Mouse (Mus musculus): ENCODE data around the gene Adamtsl1. TPM values are rescaled to one million over a fixed set of nuclear protein-coding genes. Genes with fewer than 3 reads are reported as not detected.

Adamtsl1 gene
- polyA plus RNA-seq, 1 experiment from 2014 or later, result 3.1 TPM

- Histone ChIP-seq H3K4me1 (replicated peaks; ENCODE audit: control insufficient read depth, insufficient read depth, low read length) (no peaks in the 10 kb centered on the region), H3K36me3 (ENCODE audit: control insufficient read depth, insufficient read depth) (no peaks in the 10 kb centered on the region), H3K27me3 (replicated peaks; ENCODE audit: control insufficient read depth, insufficient read depth, low read length) (no peaks in the 10 kb centered on the region), H3K4me2 (replicated peaks; ENCODE audit: low read depth) (no peak overlapping the region), H3K27ac (ENCODE audit: low read depth, low read length) (no peak overlapping the region), H3K4me3 (ENCODE audit: low read depth, low read length) (no peak overlapping the region), H3K9me3 (ENCODE audit: control insufficient read depth) (no peaks in the 10 kb centered on the region), H3K9ac (ENCODE audit: low read depth, low read length) (no peak overlapping the region)
- WGBS, result 73% methylated on average over 7 of the region's 7 CpGs
- no peak for ATAC-seq
- no peak for TF ChIP-seq CTCF (IDR thresholded peaks at IDR 0.05; ENCODE audit: low read depth)
Measured at GRCm38 (mm10) chr4:86201766-86202165, 687.8 kb downstream of the Adamtsl1 start.

- H3K4me1 ChIP-seq (replicated peaks; ENCODE audit: control insufficient read depth, insufficient read depth, low read length), result no peaks in the 10 kb centered on the region
- TF ChIP-seq CTCF (IDR thresholded peaks at IDR 0.05; ENCODE audit: low read depth), result no peak
- no peak overlapping the region for H3K9ac ChIP-seq (ENCODE audit: low read depth, low read length)
- ATAC-seq, result no peak
- no peak overlapping the region for H3K27ac ChIP-seq (ENCODE audit: low read depth, low read length)
- no peak overlapping the region for H3K4me3 ChIP-seq (ENCODE audit: low read depth, low read length)
- no peaks in the 10 kb centered on the region for H3K9me3 ChIP-seq (ENCODE audit: control insufficient read depth)
- H3K27me3 ChIP-seq (replicated peaks; ENCODE audit: control insufficient read depth, insufficient read depth, low read length), result no peaks in the 10 kb centered on the region
- H3K4me2 ChIP-seq (replicated peaks; ENCODE audit: low read depth), result no peak overlapping the region
- 75% methylated on average over 2 of the region's 2 CpGs for WGBS
- H3K36me3 ChIP-seq (ENCODE audit: control insufficient read depth, insufficient read depth), result no peaks in the 10 kb centered on the region
Measured at GRCm38 (mm10) chr4:86203288-86203687, 689.3 kb downstream of the Adamtsl1 start.

- WGBS, result 58% methylated on average over 5 of the region's 5 CpGs
- Histone ChIP-seq H3K36me3 (ENCODE audit: control insufficient read depth, insufficient read depth) (no peaks in the 10 kb centered on the region), H3K9me3 (ENCODE audit: control insufficient read depth) (no peaks in the 10 kb centered on the region), H3K27me3 (replicated peaks; ENCODE audit: control insufficient read depth, insufficient read depth, low read length) (no peaks in the 10 kb centered on the region), H3K4me2 (replicated peaks; ENCODE audit: low read depth) (no peak overlapping the region), H3K27ac (ENCODE audit: low read depth, low read length) (no peak overlapping the region), H3K4me3 (ENCODE audit: low read depth, low read length) (no peak overlapping the region), H3K4me1 (replicated peaks; ENCODE audit: control insufficient read depth, insufficient read depth, low read length) (no peaks in the 10 kb centered on the region), H3K9ac (ENCODE audit: low read depth, low read length) (no peak overlapping the region)
- no peak for ATAC-seq
- no peak for TF ChIP-seq CTCF (IDR thresholded peaks at IDR 0.05; ENCODE audit: low read depth)
Measured at GRCm38 (mm10) chr4:86224875-86225274, 710.9 kb downstream of the Adamtsl1 start.

GRCm38 (mm10) chr4:86227096-86227495, 713.1 kb downstream of the Adamtsl1 start:
- TF ChIP-seq CTCF (IDR thresholded peaks at IDR 0.05; ENCODE audit: low read depth), result no peak
- Histone ChIP-seq H3K4me3 (ENCODE audit: low read depth, low read length) (no peak overlapping the region), H3K27ac (ENCODE audit: low read depth, low read length) (no peak overlapping the region), H3K9me3 (ENCODE audit: control insufficient read depth) (no peaks in the 10 kb centered on the region), H3K9ac (ENCODE audit: low read depth, low read length) (no peak overlapping the region), H3K4me1 (replicated peaks; ENCODE audit: control insufficient read depth, insufficient read depth, low read length) (no peaks in the 10 kb centered on the region), H3K27me3 (replicated peaks; ENCODE audit: control insufficient read depth, insufficient read depth, low read length) (no peaks in the 10 kb centered on the region), H3K36me3 (ENCODE audit: control insufficient read depth, insufficient read depth) (no peaks in the 10 kb centered on the region), H3K4me2 (replicated peaks; ENCODE audit: low read depth) (no peak overlapping the region)
- WGBS, result 59% methylated on average over 1 of the region's 1 CpGs
- ATAC-seq, result no peak

- Histone ChIP-seq H3K27ac (ENCODE audit: low read depth, low read length) (no peak overlapping the region), H3K27me3 (replicated peaks; ENCODE audit: control insufficient read depth, insufficient read depth, low read length) (no peaks in the 10 kb centered on the region), H3K36me3 (ENCODE audit: control insufficient read depth, insufficient read depth) (no peaks in the 10 kb centered on the region), H3K4me3 (ENCODE audit: low read depth, low read length) (no peak overlapping the region), H3K4me2 (replicated peaks; ENCODE audit: low read depth) (no peak overlapping the region), H3K9me3 (ENCODE audit: control insufficient read depth) (no peaks in the 10 kb centered on the region), H3K9ac (ENCODE audit: low read depth, low read length) (no peak overlapping the region), H3K4me1 (replicated peaks; ENCODE audit: control insufficient read depth, insufficient read depth, low read length) (no peaks in the 10 kb centered on the region)
- ATAC-seq, result no peak
- TF ChIP-seq CTCF (IDR thresholded peaks at IDR 0.05; ENCODE audit: low read depth), result no peak
- 71% methylated on average over 3 of the region's 3 CpGs for WGBS
Measured at GRCm38 (mm10) chr4:86233197-86233596, 719.2 kb downstream of the Adamtsl1 start.

- Histone ChIP-seq H3K27ac (ENCODE audit: low read depth, low read length) (no peak overlapping the region), H3K9me3 (ENCODE audit: control insufficient read depth) (no peaks in the 10 kb centered on the region), H3K4me2 (replicated peaks; ENCODE audit: low read depth) (no peak overlapping the region), H3K9ac (ENCODE audit: low read depth, low read length) (no peak overlapping the region), H3K4me3 (ENCODE audit: low read depth, low read length) (no peak overlapping the region), H3K27me3 (replicated peaks; ENCODE audit: control insufficient read depth, insufficient read depth, low read length) (no peaks in the 10 kb centered on the region), H3K36me3 (ENCODE audit: control insufficient read depth, insufficient read depth) (no peaks in the 10 kb centered on the region), H3K4me1 (replicated peaks; ENCODE audit: control insufficient read depth, insufficient read depth, low read length) (no peaks in the 10 kb centered on the region)
- WGBS, result 73% methylated on average over 2 of the region's 2 CpGs
- no peak for ATAC-seq
- no peak for TF ChIP-seq CTCF (IDR thresholded peaks at IDR 0.05; ENCODE audit: low read depth)
Measured at GRCm38 (mm10) chr4:86241854-86242424, 728.0 kb downstream of the Adamtsl1 start.

- H3K9ac ChIP-seq (ENCODE audit: low read depth, low read length), result no peak overlapping the region
- no peaks in the 10 kb centered on the region for H3K36me3 ChIP-seq (ENCODE audit: control insufficient read depth, insufficient read depth)
- no peak overlapping the region for H3K4me3 ChIP-seq (ENCODE audit: low read depth, low read length)
- H3K4me1 ChIP-seq (replicated peaks; ENCODE audit: control insufficient read depth, insufficient read depth, low read length), result no peaks in the 10 kb centered on the region
- WGBS, result 58% methylated on average over 2 of the region's 2 CpGs
- H3K9me3 ChIP-seq (ENCODE audit: control insufficient read depth), result no peaks in the 10 kb centered on the region
- no peak for ATAC-seq
- no peak overlapping the region for H3K27ac ChIP-seq (ENCODE audit: low read depth, low read length)
- no peak for TF ChIP-seq CTCF (IDR thresholded peaks at IDR 0.05; ENCODE audit: low read depth)
- no peak overlapping the region for H3K4me2 ChIP-seq (replicated peaks; ENCODE audit: low read depth)
- H3K27me3 ChIP-seq (replicated peaks; ENCODE audit: control insufficient read depth, insufficient read depth, low read length), result no peaks in the 10 kb centered on the region
Measured at GRCm38 (mm10) chr4:86270085-86270484, 756.1 kb downstream of the Adamtsl1 start.

Measured in intestine, postnatal 0 days (tissue).